Mouse (Mus musculus): ENCODE measurements around the gene Ubald1.
A peak's percentile ranks its signal among the peaks of the same experiment; 100 is the strongest.

The Ubald1 gene

GRCm38 (mm10) chr16:4870490-4870889 is 9.6 kb downstream of the Ubald1 start:
- DNase-seq (ENCODE audit: low read depth), result no peak

GRCm38 (mm10) chr16:4866101-4866695 is 13.9 kb downstream of the Ubald1 start:
- no peak for DNase-seq (ENCODE audit: low read depth)

GRCm38 (mm10) chr16:4863742-4864141 is 16.4 kb downstream of the Ubald1 start:
- no peak for DNase-seq (ENCODE audit: low read depth)

GRCm38 (mm10) chr16:4862863-4863483 is 17.1 kb downstream of the Ubald1 start:
- DNase-seq (ENCODE audit: low read depth), result peak; percentile 69

DNA sequence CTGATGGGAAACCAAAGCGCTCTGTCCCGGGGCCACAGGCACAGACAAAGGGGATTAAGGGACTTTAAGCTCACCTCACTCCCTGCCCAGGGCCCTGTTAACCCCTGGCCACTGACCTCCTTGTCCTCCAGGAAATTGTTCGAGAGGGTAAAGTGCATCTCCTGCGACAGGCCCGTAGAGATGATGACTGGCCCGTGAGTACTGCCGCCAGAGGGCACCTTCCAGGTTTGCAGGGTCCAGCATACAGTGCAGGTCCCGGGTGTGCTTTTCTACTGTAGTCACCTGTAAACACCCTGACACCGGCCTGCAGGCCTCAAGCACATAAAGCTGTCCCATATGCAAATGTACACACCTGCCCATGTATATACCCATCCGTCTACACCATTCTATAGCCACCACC is 18.7 kb downstream of the Ubald1 start:
- DNase-seq (ENCODE audit: low read depth), result no peak

- no peak for DNase-seq (ENCODE audit: low read depth)
Measured at GRCm38 (mm10) chr16:4855046-4855650, 25.0 kb downstream of the Ubald1 start.

GRCm38 (mm10) chr16:4850938-4851628 is 29.0 kb downstream of the Ubald1 start:
- DNase-seq (ENCODE audit: low read depth), result no peak

DNA sequence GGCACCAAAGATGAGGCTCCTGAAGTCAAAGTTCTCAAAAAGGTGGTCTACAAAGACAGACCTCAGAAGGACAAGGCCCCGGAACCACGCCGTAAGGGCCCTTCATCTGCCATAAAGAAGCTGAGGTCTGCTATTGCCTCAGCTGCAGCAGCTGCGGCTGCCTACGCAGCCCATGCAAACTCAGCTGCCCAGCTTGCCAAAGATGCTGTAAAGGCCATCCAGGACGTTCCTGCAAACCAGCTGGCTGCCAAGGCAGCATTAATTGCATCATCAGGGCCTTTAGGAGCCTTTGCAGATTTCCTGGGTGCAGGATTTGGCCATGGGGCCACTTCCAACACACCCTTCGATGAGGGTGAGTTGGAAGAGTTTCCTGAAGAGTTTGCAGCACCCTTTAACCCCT is 29.8 kb downstream of the Ubald1 start:
- no peak for DNase-seq (ENCODE audit: low read depth)

- DNase-seq (ENCODE audit: low read depth), result no peak
Measured at GRCm38 (mm10) chr16:4848090-4848489, 32.0 kb downstream of the Ubald1 start.

DNA sequence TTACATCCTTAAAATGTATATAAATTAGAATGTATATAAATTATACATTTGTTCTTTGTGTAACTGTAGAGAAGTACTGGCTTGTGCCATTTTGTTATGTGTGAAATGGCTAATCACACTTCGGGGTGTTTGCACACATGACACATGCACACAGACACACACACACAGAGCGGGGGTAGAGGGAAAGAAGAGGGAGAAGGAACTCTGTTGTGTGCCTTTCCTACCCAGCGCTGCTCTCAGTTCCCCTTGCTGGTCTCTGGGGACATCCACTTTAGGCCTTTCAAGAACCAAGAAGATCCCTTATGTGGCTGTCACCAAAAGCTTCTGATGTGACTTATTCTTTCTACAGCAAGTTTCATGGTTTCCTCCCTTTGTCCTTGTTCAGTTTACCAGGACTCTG is 33.1 kb downstream of the Ubald1 start:
- DNase-seq (ENCODE audit: low read depth), result no peak

GRCm38 (mm10) chr16:4840231-4840630 is 39.9 kb downstream of the Ubald1 start:
- DNase-seq (ENCODE audit: low read depth), result no peak

- DNase-seq (ENCODE audit: low read depth), result no peak
Measured at GRCm38 (mm10) chr16:4839552-4839951, 40.6 kb downstream of the Ubald1 start.

DNA sequence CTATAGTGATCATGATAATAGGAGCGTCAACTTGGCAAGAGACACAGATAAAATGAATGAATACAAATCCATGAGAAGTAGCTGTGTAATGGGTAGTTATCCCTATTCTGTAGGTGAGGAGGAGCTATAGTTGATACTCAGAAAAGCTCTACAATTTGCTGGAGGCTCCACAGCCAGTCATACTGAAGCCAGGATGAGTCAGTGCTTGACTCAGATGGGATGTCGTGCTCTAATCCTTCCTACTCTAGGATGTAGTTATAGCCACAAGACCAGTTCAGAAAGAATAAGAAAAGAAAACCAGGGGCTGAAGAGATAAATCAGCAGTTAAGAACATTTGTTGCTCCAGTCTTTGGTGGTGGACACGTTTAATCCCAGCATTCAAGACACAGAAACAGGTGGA is 42.5 kb downstream of the Ubald1 start:
- no peak for DNase-seq (ENCODE audit: low read depth)

GRCm38 (mm10) chr16:4835191-4835590 is 44.9 kb downstream of the Ubald1 start, which contains the start of gene 4930562C15Rik:
Gene 4930562C15Rik (plus strand): TSS chr16:4835416.
- DNase-seq (ENCODE audit: low read depth), result no peak

DNA sequence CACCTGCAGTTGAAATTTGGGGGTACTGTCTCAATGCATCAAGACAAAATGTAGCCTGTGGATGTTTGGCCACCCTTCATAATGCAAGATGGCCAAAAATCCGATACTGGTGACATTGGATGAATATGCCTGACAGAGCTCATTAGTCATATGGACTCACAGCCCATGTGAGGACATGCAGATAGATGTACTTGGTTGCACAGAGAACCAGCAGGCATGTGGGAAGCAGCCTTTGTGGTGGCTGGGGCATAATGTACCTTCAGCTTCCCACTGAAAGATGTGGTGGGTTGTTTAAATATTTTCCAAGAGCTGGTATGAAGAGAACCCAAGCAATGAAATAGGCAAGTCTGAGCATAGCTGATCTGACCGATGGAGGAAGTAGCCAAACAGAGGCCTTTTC is 46.3 kb downstream of the Ubald1 start:
- DNase-seq (ENCODE audit: low read depth), result no peak

- no peak for DNase-seq (ENCODE audit: low read depth)
Measured at GRCm38 (mm10) chr16:4831650-4832419, 48.3 kb downstream of the Ubald1 start.

GRCm38 (mm10) chr16:4829271-4829900 is 50.7 kb downstream of the Ubald1 start:
- no peak for DNase-seq (ENCODE audit: low read depth)

DNA sequence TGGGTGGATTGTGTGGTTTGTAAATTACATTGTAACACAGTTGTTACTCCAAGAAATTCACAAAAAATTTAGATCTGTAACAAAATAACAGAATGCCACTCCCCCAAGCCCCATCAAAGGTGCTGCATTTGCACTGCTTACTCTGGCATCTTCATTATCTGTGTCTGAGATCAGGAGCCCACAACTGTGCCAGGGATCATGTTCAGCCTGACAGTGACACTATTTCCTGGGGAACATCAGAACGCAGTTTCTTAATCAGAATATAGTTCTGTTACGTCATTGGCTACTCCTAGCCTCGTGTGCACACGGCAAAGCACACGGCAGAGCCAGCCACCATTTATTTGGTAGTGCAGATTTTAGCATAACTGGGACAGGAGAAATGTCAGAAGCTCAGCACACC is 52.5 kb downstream of the Ubald1 start:
- no peak for DNase-seq (ENCODE audit: low read depth)
